Mouse (Mus musculus): ENCODE measurements around the gene Wnt9a. TPM values are rescaled to one million over a fixed set of nuclear protein-coding genes. Genes with fewer than 3 reads are reported as not detected.

Wnt9a gene
- polyA plus RNA-seq, 1 experiment from 2014 or later = 4.1 TPM

DNA sequence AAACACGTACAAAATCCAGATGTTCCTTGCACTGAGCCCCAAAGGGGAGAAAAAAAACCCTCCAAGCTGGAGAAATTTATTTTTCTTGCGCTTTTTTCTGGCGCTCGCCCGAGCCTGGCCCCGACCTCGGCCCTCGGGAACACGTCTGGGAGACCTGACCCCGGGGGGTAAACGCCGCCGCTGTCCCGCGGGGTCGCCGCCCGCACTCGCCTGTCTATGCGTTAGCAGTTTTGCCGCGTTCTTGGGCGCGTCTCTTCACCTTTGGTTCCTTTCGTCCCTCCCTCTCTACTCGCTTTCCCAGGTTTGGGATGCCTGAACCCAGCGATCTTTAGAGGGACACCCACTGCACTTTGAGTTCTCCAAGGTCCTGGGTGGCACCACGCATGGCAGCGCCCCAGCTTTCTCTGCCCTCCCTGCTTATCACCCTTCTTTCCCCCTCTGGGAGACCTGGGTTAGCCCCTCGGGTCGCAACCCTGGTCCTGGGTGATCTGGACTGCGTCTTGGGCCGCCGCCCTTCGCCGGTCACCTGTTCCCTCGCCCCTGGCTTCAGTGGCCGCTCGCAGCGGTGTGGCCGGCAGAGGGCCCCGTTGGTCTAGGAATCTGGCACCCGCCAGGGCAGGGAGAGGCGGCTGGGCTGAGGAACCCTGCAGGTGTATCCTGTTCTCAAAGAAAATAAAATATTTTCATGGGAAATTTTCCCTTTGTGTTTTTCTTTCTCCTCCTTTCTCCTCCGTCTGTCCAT lies 865 bp downstream of the Wnt9a start:
- Histone ChIP-seq H3K4me3 (peak overlapping the region; percentile 62), H3K9ac (peak overlapping the region; percentile 57; the same call in 1 of the 2 replicates), H3K9me3 (no peaks in the 10 kb centered on the region), H3K36me3 (no peaks in the 10 kb centered on the region), H3K27ac (replicated peaks) (no peak overlapping the region), H3K4me2 (peak overlapping the region; percentile 94), H3K4me1 (replicated peaks) (peaks cover 49% of the 10 kb centered on the region), H3K27me3 (peaks cover 58% of the 10 kb centered on the region)
- WGBS = under 1% methylated on average over 45 of the region's 45 CpGs
- ATAC-seq (ENCODE audit: low FRiP score, low read depth) = peak; percentile 65

DNA sequence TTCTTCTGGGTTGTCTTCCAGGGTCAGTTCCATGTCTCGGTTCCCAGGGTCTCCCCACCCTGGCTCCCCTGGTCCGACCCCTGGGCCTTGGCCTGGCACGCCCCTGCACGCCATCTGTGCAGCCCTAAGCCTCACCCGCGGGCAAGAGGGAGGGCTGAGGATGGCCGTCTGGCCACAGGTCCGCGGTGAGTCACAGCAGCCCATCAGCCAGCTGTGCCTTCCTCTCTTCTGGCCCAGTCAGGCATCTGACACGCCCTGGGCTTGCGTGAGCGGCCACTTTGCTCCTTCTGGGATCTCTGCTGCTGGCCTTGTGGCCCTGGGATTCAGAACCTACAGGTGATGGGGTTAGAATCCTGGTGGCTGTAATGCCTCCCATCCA lies 1.4 kb downstream of the Wnt9a start:
- WGBS = 24% methylated on average over 12 of the region's 12 CpGs
- Histone ChIP-seq H3K9ac (no peak overlapping the region), H3K4me3 (peak overlapping the region; percentile 62), H3K9me3 (no peaks in the 10 kb centered on the region), H3K27ac (replicated peaks) (0 out of 2 replicates have a peak overlapping the region, but pooled peaks have one; percentile 2), H3K36me3 (no peaks in the 10 kb centered on the region), H3K4me2 (peak overlapping the region; percentile 94), H3K27me3 (peaks cover 58% of the 10 kb centered on the region), H3K4me1 (replicated peaks) (peaks cover 51% of the 10 kb centered on the region)
- no peak for ATAC-seq (ENCODE audit: low FRiP score, low read depth)

DNA sequence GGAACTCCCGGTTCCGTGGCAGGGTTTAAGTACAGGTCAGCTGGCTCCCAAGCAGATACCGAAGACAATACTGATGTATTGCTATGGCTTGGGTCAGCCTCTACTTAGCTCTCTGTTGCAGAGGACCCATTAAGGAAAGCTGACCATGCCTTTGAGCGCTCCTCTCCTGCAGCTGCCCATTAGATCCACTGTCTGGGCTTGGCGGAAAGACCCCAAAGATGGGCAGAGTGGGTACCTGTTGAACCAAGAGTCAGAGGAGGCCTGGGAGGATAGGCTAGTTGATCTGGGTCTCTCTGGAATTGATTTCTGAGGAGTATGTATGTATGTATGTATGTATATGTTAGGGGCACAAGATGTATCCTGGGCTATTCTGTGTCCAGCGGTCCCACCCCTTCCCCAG lies 1.9 kb downstream of the Wnt9a start:
- Histone ChIP-seq H3K4me1 (replicated peaks) (peaks cover 56% of the 10 kb centered on the region), H3K27ac (replicated peaks) (0 out of 2 replicates have a peak overlapping the region, but pooled peaks have one; percentile 56), H3K27me3 (peaks cover 58% of the 10 kb centered on the region), H3K4me2 (peak overlapping the region; percentile 94), H3K36me3 (no peaks in the 10 kb centered on the region), H3K9me3 (no peaks in the 10 kb centered on the region), H3K9ac (no peak overlapping the region), H3K4me3 (no peak overlapping the region)
- no peak for ATAC-seq (ENCODE audit: low FRiP score, low read depth)
- WGBS = 38% methylated on average over 6 of the region's 6 CpGs

DNA sequence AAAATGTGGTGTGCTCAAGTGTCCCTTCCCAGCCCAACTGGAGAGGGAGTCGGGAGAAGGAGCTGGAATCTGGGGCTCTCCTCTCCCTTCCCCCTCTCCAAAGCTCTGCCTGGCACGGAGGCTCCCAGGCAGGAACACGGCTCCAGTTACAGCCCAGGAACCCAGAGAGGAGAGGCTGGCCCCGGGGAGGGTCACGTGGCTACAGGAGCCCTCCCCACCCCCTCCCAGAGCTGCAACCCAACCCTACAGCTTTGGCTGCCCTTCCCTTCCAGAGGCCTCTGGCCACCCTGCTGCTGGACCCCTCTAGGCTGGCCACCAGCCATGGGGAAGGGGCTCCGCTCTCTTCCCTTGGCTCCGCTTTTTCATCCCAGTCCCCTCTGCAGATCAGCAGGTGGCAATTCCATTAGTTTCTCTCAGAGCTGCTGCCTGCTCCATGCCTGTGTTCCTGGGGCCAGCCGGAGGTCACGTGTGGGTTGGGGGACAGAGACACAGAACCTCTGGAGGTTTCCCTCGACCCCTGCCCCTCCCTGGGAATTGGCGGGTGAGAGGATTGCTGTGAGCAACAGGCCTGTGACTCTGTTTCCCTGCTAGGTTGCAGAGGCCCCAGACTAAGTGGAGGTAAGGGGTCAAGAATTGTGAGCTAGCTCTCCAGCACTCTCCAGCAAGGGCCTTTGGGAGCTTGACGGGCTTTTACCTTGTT lies 2.5 kb downstream of the Wnt9a start:
- 6% methylated on average over 9 of the region's 12 CpGs for WGBS
- H3K4me2 ChIP-seq = peak overlapping the region; percentile 94; the same call in 1 of the 2 replicates
- H3K27ac ChIP-seq (replicated peaks) = peak overlapping the region; percentile 56
- ATAC-seq (ENCODE audit: low FRiP score, low read depth) = no peak
- H3K9ac ChIP-seq = no peak overlapping the region
- H3K9me3 ChIP-seq = no peaks in the 10 kb centered on the region
- no peaks in the 10 kb centered on the region for H3K36me3 ChIP-seq
- no peak overlapping the region for H3K4me3 ChIP-seq
- peaks cover 53% of the 10 kb centered on the region for H3K27me3 ChIP-seq
- peaks cover 61% of the 10 kb centered on the region for H3K4me1 ChIP-seq (replicated peaks)

DNA sequence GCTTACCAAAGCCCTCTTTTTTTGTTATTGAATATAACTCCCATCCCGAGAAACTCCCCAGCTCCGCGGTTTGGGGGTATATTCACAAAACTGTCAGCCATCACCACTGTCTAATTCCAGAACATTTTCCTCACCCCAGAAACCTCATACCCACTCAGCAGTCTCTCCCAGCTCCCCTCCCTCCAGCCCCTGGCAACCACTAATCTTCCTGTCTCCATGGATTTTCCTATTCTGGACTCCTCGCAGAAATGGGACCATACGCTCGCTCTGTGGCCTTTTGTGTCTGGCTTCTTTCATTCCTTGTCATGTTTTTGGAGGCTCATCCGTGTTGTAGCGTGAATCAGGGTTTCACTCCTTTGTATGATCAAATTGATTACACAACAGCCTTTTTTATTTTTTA lies 3.2 kb downstream of the Wnt9a start:
- H3K9me3 ChIP-seq = no peaks in the 10 kb centered on the region
- no peak overlapping the region for H3K4me3 ChIP-seq
- H3K4me2 ChIP-seq = no peak overlapping the region; the same call in 1 of the 2 replicates
- no peaks in the 10 kb centered on the region for H3K36me3 ChIP-seq
- H3K4me1 ChIP-seq (replicated peaks) = peaks cover 62% of the 10 kb centered on the region
- no peak for ATAC-seq (ENCODE audit: low FRiP score, low read depth)
- peak overlapping the region; percentile 56; the same call in 1 of the 2 replicates for H3K27ac ChIP-seq (replicated peaks)
- WGBS = 36% methylated on average over 8 of the region's 8 CpGs
- H3K9ac ChIP-seq = no peak overlapping the region
- peaks cover 46% of the 10 kb centered on the region for H3K27me3 ChIP-seq

DNA sequence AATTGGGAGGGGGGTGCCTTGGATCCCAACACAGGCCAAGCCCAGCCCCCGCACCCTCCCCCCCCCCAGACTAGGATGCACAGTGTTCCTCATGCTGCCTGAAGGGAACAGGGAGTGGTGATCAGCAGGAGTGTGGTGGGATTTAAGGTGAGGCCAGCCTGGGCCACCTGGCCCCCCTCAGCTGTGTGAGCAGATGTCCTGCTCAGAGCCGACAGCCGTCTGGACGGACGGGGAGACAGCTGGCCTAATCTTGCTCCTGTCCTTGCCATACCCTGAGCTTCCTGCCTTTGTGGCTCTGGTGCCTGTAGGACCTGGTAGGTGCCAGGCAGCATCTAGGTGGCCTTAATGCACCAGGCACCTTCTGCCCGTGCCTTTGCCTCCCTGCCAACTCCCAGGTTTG lies 5.3 kb downstream of the Wnt9a start:
- no peak for ATAC-seq (ENCODE audit: low FRiP score, low read depth)
- H3K27me3 ChIP-seq = peaks cover 27% of the 10 kb centered on the region
- WGBS = 61% methylated on average over 6 of the region's 6 CpGs

DNA sequence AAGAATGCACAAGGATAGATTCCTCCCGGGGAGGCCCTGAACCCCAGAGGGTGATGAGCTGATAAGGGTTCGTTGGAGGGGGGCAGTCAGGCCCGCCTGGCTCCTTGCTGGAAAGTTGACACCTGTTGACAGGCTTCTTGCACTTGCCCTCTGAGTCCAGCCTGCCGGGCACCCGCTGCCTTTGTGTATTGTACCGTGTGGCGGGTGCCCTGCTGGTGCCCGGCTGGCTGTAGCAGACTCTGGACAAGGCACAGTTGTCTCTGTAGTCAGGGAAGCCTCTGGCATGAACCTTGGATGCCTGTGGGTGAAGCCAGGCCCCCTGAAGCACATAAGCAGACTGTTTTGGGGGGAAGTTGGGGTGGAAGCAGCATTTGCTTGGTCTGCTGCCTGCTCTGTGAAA lies 5.8 kb downstream of the Wnt9a start:
- WGBS = 33% methylated on average over 8 of the region's 8 CpGs
- no peaks in the 10 kb centered on the region for H3K9me3 ChIP-seq
- H3K27me3 ChIP-seq = peaks cover 22% of the 10 kb centered on the region
- no peak overlapping the region for H3K27ac ChIP-seq (replicated peaks)
- no peaks in the 10 kb centered on the region for H3K36me3 ChIP-seq
- peaks cover 40% of the 10 kb centered on the region for H3K4me1 ChIP-seq (replicated peaks)
- no peak overlapping the region for H3K9ac ChIP-seq
- no peak for ATAC-seq (ENCODE audit: low FRiP score, low read depth)
- no peak overlapping the region for H3K4me2 ChIP-seq
- H3K4me3 ChIP-seq = no peak overlapping the region

More for the DNA sequence above, 5.3 kb downstream of the Wnt9a start:
- Histone ChIP-seq H3K9me3 (no peaks in the 10 kb centered on the region), H3K4me3 (no peak overlapping the region), H3K36me3 (no peaks in the 10 kb centered on the region), H3K27ac (replicated peaks) (no peak overlapping the region), H3K9ac (no peak overlapping the region), H3K4me2 (no peak overlapping the region), H3K4me1 (replicated peaks) (peaks cover 44% of the 10 kb centered on the region)

DNA sequence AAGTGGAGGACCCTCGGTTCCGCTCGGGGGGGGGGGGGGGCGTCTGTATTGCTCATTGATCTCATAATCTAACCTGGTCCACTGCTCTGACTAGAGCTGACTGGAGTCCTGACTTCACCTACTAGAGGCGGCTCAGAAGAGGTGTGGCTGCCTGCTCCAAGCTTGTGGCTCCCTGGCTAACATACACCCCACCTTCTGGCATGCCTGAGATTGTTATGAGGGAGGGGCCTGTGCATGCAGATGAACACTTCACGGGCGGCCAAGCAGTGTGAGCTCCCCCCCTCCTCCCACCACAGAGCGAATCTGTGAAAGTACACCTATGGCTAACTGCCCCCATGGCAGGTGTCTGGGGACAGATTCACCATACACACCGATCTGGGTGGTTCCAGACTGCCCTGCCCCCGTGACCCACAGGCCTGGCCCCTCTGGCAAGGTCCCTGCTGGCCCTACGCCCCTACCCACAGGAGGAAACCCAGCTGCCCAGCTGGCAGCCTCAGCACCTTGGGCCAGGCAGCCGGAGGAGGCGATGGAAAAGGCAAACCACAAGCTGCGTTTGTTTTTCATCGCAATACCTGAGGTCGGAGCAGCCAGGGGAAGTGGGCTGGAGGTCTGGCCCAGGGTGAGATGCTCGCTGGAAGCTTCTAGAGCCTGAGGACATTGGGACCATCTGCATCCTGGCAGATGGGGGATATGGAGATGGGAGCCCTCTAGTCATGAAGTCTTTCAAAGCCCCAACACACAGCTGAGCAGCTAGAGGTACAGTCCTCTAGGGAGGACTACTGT lies 6.5 kb downstream of the Wnt9a start:
- Histone ChIP-seq H3K9ac (no peak overlapping the region), H3K27ac (replicated peaks) (no peak overlapping the region), H3K4me3 (no peak overlapping the region), H3K9me3 (no peaks in the 10 kb centered on the region), H3K4me2 (no peak overlapping the region), H3K4me1 (replicated peaks) (peaks cover 32% of the 10 kb centered on the region), H3K27me3 (peaks cover 17% of the 10 kb centered on the region), H3K36me3 (no peaks in the 10 kb centered on the region)
- WGBS = 65% methylated on average over 17 of the region's 17 CpGs
- peak; percentile 13; the same call in 1 of the 2 replicates for ATAC-seq (ENCODE audit: low FRiP score, low read depth)

DNA sequence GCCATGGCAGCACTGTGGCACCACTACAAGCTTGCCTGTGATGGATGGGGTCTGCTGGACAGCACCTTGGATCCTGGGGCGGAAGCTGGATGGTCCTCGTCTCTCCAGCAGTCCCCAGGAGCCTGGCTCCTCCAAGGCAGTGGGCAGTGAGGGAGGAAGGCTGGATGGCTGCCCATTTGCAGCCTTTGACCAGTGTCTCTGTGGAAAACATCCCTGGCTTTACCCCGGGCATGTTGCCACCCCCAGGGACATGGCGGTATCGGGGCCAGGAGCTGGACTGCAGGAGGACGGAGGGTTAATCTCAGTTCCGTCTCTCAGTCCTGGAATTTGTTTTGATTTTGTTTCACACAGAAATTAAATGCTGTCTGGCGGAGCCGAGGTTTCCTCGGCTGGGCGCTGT lies 7.2 kb downstream of the Wnt9a start:
- H3K4me3 ChIP-seq = no peak overlapping the region
- H3K27ac ChIP-seq (replicated peaks) = no peak overlapping the region
- H3K9me3 ChIP-seq = no peaks in the 10 kb centered on the region
- no peak overlapping the region; the same call in 1 of the 2 replicates for H3K4me2 ChIP-seq
- peak; percentile 43; the same call in 1 of the 2 replicates for ATAC-seq (ENCODE audit: low FRiP score, low read depth)
- peaks cover 28% of the 10 kb centered on the region for H3K4me1 ChIP-seq (replicated peaks)
- H3K27me3 ChIP-seq = peaks cover 10% of the 10 kb centered on the region
- no peaks in the 10 kb centered on the region for H3K36me3 ChIP-seq
- no peak overlapping the region for H3K9ac ChIP-seq
- WGBS = 59% methylated on average over 11 of the region's 11 CpGs

DNA sequence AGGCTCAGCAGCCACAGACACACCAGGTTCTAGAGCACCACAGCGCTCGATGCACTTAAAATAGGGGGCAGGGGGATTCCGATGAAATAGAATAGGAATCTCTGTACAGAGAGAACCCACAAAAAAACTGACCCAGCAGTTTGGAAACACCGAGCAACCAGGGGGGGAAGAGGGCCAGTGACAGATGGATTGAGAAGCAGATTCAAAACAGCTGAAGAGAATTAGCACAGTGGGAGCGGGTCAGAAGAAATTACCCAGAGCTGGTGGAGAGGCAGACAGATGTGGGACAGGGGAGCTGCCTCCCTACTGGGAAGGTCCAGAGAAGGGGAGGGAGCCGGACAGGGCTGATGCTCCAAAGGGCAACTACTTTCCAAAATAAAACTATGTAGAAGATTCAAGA lies 9.8 kb downstream of the Wnt9a start:
- H3K9me3 ChIP-seq = no peaks in the 10 kb centered on the region
- no peak overlapping the region for H3K9ac ChIP-seq
- no peaks in the 10 kb centered on the region for H3K27me3 ChIP-seq
- peaks cover 18% of the 10 kb centered on the region for H3K4me1 ChIP-seq (replicated peaks)
- H3K27ac ChIP-seq (replicated peaks) = no peak overlapping the region
- ATAC-seq (ENCODE audit: low FRiP score, low read depth) = no peak
- no peak overlapping the region for H3K4me3 ChIP-seq
- no peak overlapping the region for H3K4me2 ChIP-seq
- 59% methylated on average over 6 of the region's 6 CpGs for WGBS
- H3K36me3 ChIP-seq = no peaks in the 10 kb centered on the region

DNA sequence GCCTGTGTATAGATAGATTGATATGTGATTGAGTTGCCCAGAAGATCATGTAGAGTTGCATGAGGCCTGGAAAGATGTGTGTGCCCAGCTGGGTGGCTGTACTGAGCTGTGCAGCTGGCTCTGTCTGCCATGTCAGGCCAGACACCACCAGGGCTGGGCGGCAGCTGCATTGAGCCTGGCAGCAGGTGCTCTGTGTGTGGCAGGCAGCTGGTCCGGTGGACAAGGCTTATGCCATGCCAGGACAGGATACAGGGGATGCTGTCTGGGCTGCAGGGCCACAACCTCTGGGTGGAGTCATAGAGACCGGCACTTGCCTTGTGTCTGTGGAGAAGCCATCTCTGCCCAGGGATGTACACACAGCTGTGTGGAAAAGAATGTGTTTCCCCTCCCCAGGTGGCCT lies 16.3 kb downstream of the Wnt9a start:
- WGBS = 76% methylated on average over 3 of the region's 3 CpGs
- no peaks in the 10 kb centered on the region for H3K36me3 ChIP-seq
- no peak overlapping the region for H3K4me2 ChIP-seq
- H3K27ac ChIP-seq (replicated peaks) = no peak overlapping the region
- H3K9me3 ChIP-seq = no peaks in the 10 kb centered on the region
- no peak for ATAC-seq (ENCODE audit: low FRiP score, low read depth)
- H3K4me1 ChIP-seq (replicated peaks) = no peaks in the 10 kb centered on the region
- H3K4me3 ChIP-seq = no peak overlapping the region
- no peak overlapping the region for H3K9ac ChIP-seq
- H3K27me3 ChIP-seq = no peaks in the 10 kb centered on the region

DNA sequence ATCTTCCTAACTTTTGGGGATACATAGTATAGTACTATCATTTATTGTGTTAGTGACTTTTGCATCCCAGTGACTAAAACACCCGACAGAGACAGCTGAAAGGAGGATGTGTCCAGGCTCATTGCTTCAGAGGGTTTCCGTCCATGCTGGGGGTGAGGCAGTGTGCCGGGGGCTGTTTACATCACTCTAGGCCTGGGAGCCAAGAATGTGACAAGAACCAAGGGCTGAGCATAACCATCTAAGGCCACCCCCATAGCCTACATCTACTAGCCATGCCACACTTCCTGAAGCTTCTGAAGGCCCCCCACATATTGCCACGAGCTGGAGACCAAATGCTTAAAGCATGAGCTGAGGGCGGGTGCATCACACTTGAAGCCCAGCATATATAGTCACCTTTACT lies 18.0 kb downstream of the Wnt9a start:
- Histone ChIP-seq H3K27me3 (no peaks in the 10 kb centered on the region), H3K4me2 (no peak overlapping the region), H3K9ac (no peak overlapping the region), H3K4me1 (replicated peaks) (peaks cover 8% of the 10 kb centered on the region), H3K27ac (replicated peaks) (no peak overlapping the region), H3K4me3 (no peak overlapping the region), H3K9me3 (no peaks in the 10 kb centered on the region), H3K36me3 (no peaks in the 10 kb centered on the region)
- whole genome bisulfite sequencing = 73% methylated on average over 5 of the region's 5 CpGs
- no peak for ATAC-seq (ENCODE audit: low FRiP score, low read depth)

Measured in hindbrain, embryonic 15.5 days (tissue).